Mouse (Mus musculus) CH12.LX (cell line): ENCODE data around the gene Igf1r. TPM values are rescaled to one million over a fixed set of nuclear protein-coding genes. Genes with fewer than 3 reads are reported as not detected.

ENCODE experiments used
- DNase-seq: peaks from one replicate; pipeline ENCODE4 v3.0.0-alpha.2; 2013; ENCODE audit errors: extremely low read depth
- H3K27ac ChIP-seq: 2 replicates; pipeline ENCODE4 v1.5.1; 2012; ENCODE audit warnings: low read depth, mild to moderate bottlenecking, control low read depth, moderate library complexity; ENCODE audit not compliant: insufficient read depth
- H3K27me3 ChIP-seq: replicated peaks from 2 replicates; pipeline ENCODE3; 2012; ENCODE audit warnings: inconsistent platforms
- H3K36me3 ChIP-seq, 2 experiments: replicated peaks in 1 of 2; 2 replicates each; pipeline versions ENCODE3 to v1.6.1; 2012; ENCODE audit warnings: inconsistent platforms in 1 of 2, low read length in 1 of 2, mild to moderate bottlenecking in 1 of 2, mixed read lengths in 1 of 2, moderate library complexity in 1 of 2; ENCODE audit not compliant: control insufficient read depth in 1 of 2, insufficient read depth in 1 of 2
- H3K4me1 ChIP-seq, 2 experiments: 2 replicates each; pipeline ENCODE4 v1.6.1; 2012; ENCODE audit warnings: inconsistent platforms in 1 of 2, moderate library complexity in 1 of 2; ENCODE audit not compliant: insufficient read depth in 2 of 2, control insufficient read depth in 1 of 2
- H3K4me2 ChIP-seq: 2 replicates; pipeline ENCODE4 v1.6.1; 2012; ENCODE audit warnings: low read depth, mild to moderate bottlenecking, control low read depth; ENCODE audit not compliant: poor library complexity, insufficient read depth, severe bottlenecking
- H3K4me3 ChIP-seq, 3 experiments: fragments of 150-350 bp in 1 of 3; sonication (generic) in 1 of 3; replicated peaks in 1 of 3; 2 replicates each; pipeline versions ENCODE3 to v1.5.1; 2011 to 2012; ENCODE audit warnings: low read depth in 2 of 3, low read length in 2 of 3, mild to moderate bottlenecking in 2 of 3, moderate library complexity in 2 of 3, control low read depth in 1 of 3, improper control_type of control experiment in 1 of 3, inconsistent platforms in 1 of 3, mixed read lengths in 1 of 3; ENCODE audit not compliant: poor library complexity in 1 of 3
- H3K79me2 ChIP-seq: replicated peaks from 2 replicates; pipeline ENCODE4 v1.6.1; 2012; ENCODE audit warnings: mild to moderate bottlenecking, moderate library complexity; ENCODE audit not compliant: control insufficient read depth, poor library complexity, insufficient read depth, severe bottlenecking; ENCODE audit errors: extremely low read depth
- H3K9ac ChIP-seq: 2 replicates; pipeline ENCODE4 v1.6.1; 2012; ENCODE audit warnings: low read depth, mild to moderate bottlenecking, control low read depth, moderate library complexity; ENCODE audit not compliant: insufficient read depth
- H3K9me3 ChIP-seq: replicated peaks from 2 replicates; pipeline ENCODE3; 2012; ENCODE audit warnings: low read length, inconsistent platforms, mixed read lengths
- BHLHE40 ChIP-seq: IDR thresholded peaks from 2 replicates; pipeline ENCODE4 v1.6.1; 2011; ENCODE audit warnings: mild to moderate bottlenecking, low read depth, low read length, improper control_type of control experiment
- CHD1 ChIP-seq: IDR thresholded peaks from 2 replicates; pipeline ENCODE4 v1.6.1; 2012; ENCODE audit warnings: low read depth, low read length, improper control_type of control experiment, inconsistent platforms
- CTCF ChIP-seq, 2 experiments: IDR thresholded peaks in 1 of 2; conservative IDR thresholded peaks in 1 of 2; 2 replicates each; pipeline ENCODE4 v1.5.1; 2011 to 2012; ENCODE audit warnings: low read depth in 2 of 2, low read length in 2 of 2, improper control_type of control experiment in 1 of 2, inconsistent platforms in 1 of 2, mild to moderate bottlenecking in 1 of 2, moderate library complexity in 1 of 2
- ELF1 ChIP-seq: IDR thresholded peaks from 2 replicates; pipeline ENCODE4 v1.6.1; 2014; ENCODE audit warnings: low read depth, mild to moderate bottlenecking, inconsistent platforms, low read length, improper control_type of control experiment
- HCFC1 ChIP-seq: IDR thresholded peaks from 2 replicates; pipeline ENCODE4 v1.6.1; 2012; ENCODE audit warnings: low read depth, mild to moderate bottlenecking, inconsistent platforms, low read length, improper control_type of control experiment
- JUND ChIP-seq: conservative IDR thresholded peaks from 2 replicates; pipeline ENCODE4 v1.6.1; 2011; ENCODE audit warnings: low read depth, low read length, improper control_type of control experiment
- MAFK ChIP-seq: IDR thresholded peaks from 2 replicates; pipeline ENCODE4 v1.6.1; 2011; ENCODE audit warnings: low read length, improper control_type of control experiment; ENCODE audit not compliant: insufficient replicate concordance
- MAX ChIP-seq: IDR thresholded peaks from 2 replicates; pipeline ENCODE4 v1.6.1; 2011; ENCODE audit warnings: low read length, improper control_type of control experiment
- MAZ ChIP-seq: IDR thresholded peaks from 2 replicates; pipeline ENCODE4 v1.6.1; 2012; ENCODE audit warnings: low read depth, mild to moderate bottlenecking, inconsistent platforms, low read length, improper control_type of control experiment, moderate library complexity
- MXI1 ChIP-seq: IDR thresholded peaks from 2 replicates; pipeline ENCODE4 v1.6.1; 2011; ENCODE audit warnings: mild to moderate bottlenecking, low read depth, low read length, improper control_type of control experiment
- NRF1 ChIP-seq: IDR thresholded peaks from 2 replicates; pipeline ENCODE4 v1.6.1; 2014; ENCODE audit warnings: low read depth, mild to moderate bottlenecking, inconsistent platforms, low read length, improper control_type of control experiment, moderate library complexity
- PAX5 ChIP-seq: IDR thresholded peaks from 2 replicates; pipeline ENCODE4 v1.6.1; 2012; ENCODE audit warnings: low read length, inconsistent platforms, mixed read lengths
- POLR2AphosphoS2 ChIP-seq: IDR thresholded peaks from 2 replicates; pipeline ENCODE4 v1.6.1; 2011; ENCODE audit warnings: low read depth, low read length, improper control_type of control experiment
- RAD21 ChIP-seq: IDR thresholded peaks from 2 replicates; pipeline ENCODE4 v1.6.1; 2011; ENCODE audit warnings: low read depth, mild to moderate bottlenecking, low read length, improper control_type of control experiment, moderate library complexity
- SMC3 ChIP-seq: IDR thresholded peaks from 2 replicates; pipeline ENCODE4 v1.6.1; 2011; ENCODE audit warnings: low read depth, low read length, improper control_type of control experiment
- TBP ChIP-seq: conservative IDR thresholded peaks from 2 replicates; pipeline ENCODE4 v1.6.1; 2011; ENCODE audit warnings: low read depth, low read length, improper control_type of control experiment
- TCF12 ChIP-seq: IDR thresholded peaks from 2 replicates; pipeline ENCODE4 v1.6.1; 2014; ENCODE audit warnings: low read depth, mild to moderate bottlenecking, inconsistent platforms, low read length, improper control_type of control experiment
- USF1 ChIP-seq: IDR thresholded peaks from 2 replicates; pipeline ENCODE4 v1.6.1; 2014; ENCODE audit warnings: low read depth, mild to moderate bottlenecking, inconsistent platforms, low read length, improper control_type of control experiment
- USF2 ChIP-seq: conservative IDR thresholded peaks from 2 replicates; pipeline ENCODE4 v1.6.1; 2011; ENCODE audit warnings: low read depth, low read length, improper control_type of control experiment
- ZC3H11A ChIP-seq: IDR thresholded peaks from 2 replicates; pipeline ENCODE4 v1.6.1; 2012; ENCODE audit warnings: low read depth, mild to moderate bottlenecking, inconsistent platforms, low read length, improper control_type of control experiment
- dilution Hi-C: fragments of 300-500 bp; cut with MboI; formaldehyde crosslinking; loops from 2 replicates; pipeline ENCODE4 v1.14.3; 2020; ENCODE audit warnings: low sequenced_read_pairs; ENCODE audit not compliant: extremely low pct_unique_long_range_greater_than_20kb, extremely low pct_ligation_motif_present
- in situ Hi-C: fragments of 300-500 bp; cut with MboI; formaldehyde crosslinking; loops from 3 replicates; pipeline ENCODE4 v1.14.3; 2019; ENCODE audit warnings: low sequenced_read_pairs, low pct_ligation_motif_present, low pct_unique_long_range_greater_than_20kb, mixed read lengths
- polyA plus RNA-seq: library from polyadenylated mRNA; unstranded; fragments of >175 nt; gene quantifications from 2 replicates; pipeline ENCODE4 v1.2.1, GENCODE M21; 2012; ENCODE audit warnings: low read depth; ENCODE audit not compliant: insufficient read length
- total RNA-seq, 2 experiments: library from RNA; depleted of rRNA; stranded (reverse); fragments of 300-350 nt in 1 of 2; fragments of >200 nt in 1 of 2; gene quantifications; 2 replicates each; pipeline ENCODE4 v1.2.3; 2012 to 2014

Gene Igf1r
- total and polyA plus RNA-seq, 3 experiments, result 0.19 to 1.6 (median 0.29) TPM

DNA sequence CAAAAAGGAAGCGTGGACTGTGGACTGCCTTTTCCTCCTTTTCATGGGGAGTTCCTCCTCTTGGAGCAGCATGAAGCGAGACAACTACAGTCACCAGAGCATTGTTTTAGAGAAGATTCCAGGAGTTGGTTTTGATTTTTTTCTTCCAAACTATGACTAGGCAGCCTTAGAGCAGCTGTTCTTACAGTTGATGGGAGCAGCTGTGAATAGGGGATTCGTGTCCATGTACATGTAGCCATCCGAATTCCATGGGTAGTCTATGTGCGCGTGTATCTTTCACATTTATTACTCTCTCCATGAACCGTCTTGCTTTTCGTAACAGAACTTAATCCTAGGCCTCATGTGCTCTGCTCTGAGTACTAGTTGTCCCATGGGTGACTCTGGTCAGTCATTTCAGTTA lies 199.8 kb downstream of the Igf1r start:
- dilution Hi-C loops (no loop called here), in situ Hi-C loops (no loop called here)
- no peak overlapping the region for H3K4me2 ChIP-seq
- H3K27ac ChIP-seq, result no peak overlapping the region
- no peaks in the 10 kb centered on the region for H3K4me1 ChIP-seq
- H3K9me3 ChIP-seq, result no peaks in the 10 kb centered on the region
- no peaks in the 10 kb centered on the region for H3K27me3 ChIP-seq
- H3K4me3 ChIP-seq, result no peak overlapping the region
- H3K9ac ChIP-seq, result no peak overlapping the region
- no peaks in the 10 kb centered on the region for H3K79me2 ChIP-seq
- TF ChIP-seq USF1 (no peak), BHLHE40 (no peak), MAZ (no peak), CHD1 (no peak), HCFC1 (no peak), MXI1 (no peak), RAD21 (no peak), TBP (no peak), TCF12 (no peak), NRF1 (no peak), ZC3H11A (no peak), SMC3 (no peak), USF2 (no peak), JUND (no peak), CTCF (conservative IDR thresholded peaks at IDR 0.05 in 1 of 2, IDR thresholded peaks at IDR 0.05 in 1 of 2; ENCODE audit: low read depth in 2 of 2, low read length in 2 of 2) (no peak), MAX (no peak), PAX5 (no peak), POLR2AphosphoS2 (no peak)
- H3K36me3 ChIP-seq, result no peaks in the 10 kb centered on the region
- DNase-seq, result no peak

DNA sequence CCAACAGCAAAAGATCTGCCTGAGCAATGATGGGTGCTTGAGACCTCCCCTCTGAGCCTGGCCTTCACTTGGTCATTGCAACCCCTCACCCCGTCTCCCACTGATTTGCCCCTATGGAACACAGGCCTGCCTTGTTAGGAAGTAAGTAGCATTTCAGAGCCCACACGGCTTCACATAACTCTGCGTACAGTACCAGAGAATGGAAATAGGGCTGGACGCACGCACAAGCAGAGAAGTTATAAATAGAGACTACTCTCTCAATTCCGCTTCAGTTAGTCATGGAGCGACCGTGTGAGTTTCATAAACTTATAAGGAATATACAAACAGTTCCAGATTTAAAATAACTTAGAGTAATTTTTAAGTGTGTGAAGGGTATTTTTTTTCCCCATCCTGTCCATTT lies 200.6 kb downstream of the Igf1r start:
- no peaks in the 10 kb centered on the region for H3K4me1 ChIP-seq
- no peak overlapping the region for H3K9ac ChIP-seq
- in situ Hi-C loops, result no loop called here
- no peaks in the 10 kb centered on the region for H3K9me3 ChIP-seq
- no peaks in the 10 kb centered on the region for H3K27me3 ChIP-seq
- no peaks in the 10 kb centered on the region for H3K79me2 ChIP-seq
- dilution Hi-C loops, result no loop called here
- TF ChIP-seq CTCF (conservative IDR thresholded peaks at IDR 0.05 in 1 of 2, IDR thresholded peaks at IDR 0.05 in 1 of 2; ENCODE audit: low read depth in 2 of 2, low read length in 2 of 2) (no peak), RAD21 (no peak), MAFK (no peak), ELF1 (no peak), SMC3 (no peak)
- H3K36me3 ChIP-seq, result no peaks in the 10 kb centered on the region
- H3K4me3 ChIP-seq, result no peak overlapping the region
- H3K27ac ChIP-seq, result no peak overlapping the region
- DNase-seq, result no peak
- no peak overlapping the region for H3K4me2 ChIP-seq
